Mouse (Mus musculus) midbrain, postnatal 0 days (tissue): ENCODE data around the gene Klhl3. TPM values are rescaled to one million over a fixed set of nuclear protein-coding genes. Genes with fewer than 3 reads are reported as not detected.

Source experiments
- ATAC-seq: fragments of 200-750 bp; cut with Nextera tagmentation; 2 replicates; pipeline ENCODE4 v1.8.0; 2017; ENCODE audit warnings: moderate number of reproducible peaks, mild to moderate bottlenecking, moderate TSS enrichment, moderate library complexity; ENCODE audit not compliant: low FRiP score
- DNase-seq: peaks from one replicate; pipeline ENCODE4 v3.0.0-alpha.2; 2015; ENCODE audit warnings: low spot score
- H3K27ac ChIP-seq: fragments of 300-500 bp; sonication (generic); 2 replicates; pipeline ENCODE4 v1.5.1; 2014; ENCODE audit warnings: low read depth, mild to moderate bottlenecking, low read length, mixed read lengths
- H3K27me3 ChIP-seq: fragments of 300-500 bp; sonication (generic); 2 replicates; pipeline ENCODE4 v1.6.1; 2014; ENCODE audit warnings: low read length, control low read depth, mixed read lengths; ENCODE audit not compliant: insufficient read depth
- H3K36me3 ChIP-seq: fragments of 300-500 bp; sonication (generic); 2 replicates; pipeline ENCODE4 v1.6.1; 2014; ENCODE audit warnings: low read length, control low read depth, mixed read lengths; ENCODE audit not compliant: insufficient read depth
- H3K4me1 ChIP-seq: fragments of 300-500 bp; sonication (generic); 2 replicates; pipeline ENCODE4 v1.6.1; 2014; ENCODE audit warnings: mild to moderate bottlenecking, control low read depth, antibody characterized with exemption, low read length, mixed read lengths; ENCODE audit not compliant: insufficient read depth
- H3K4me2 ChIP-seq: fragments of 300-500 bp; sonication (generic); 2 replicates; pipeline ENCODE4 v1.6.1; 2014; ENCODE audit warnings: low read depth, mild to moderate bottlenecking, low read length, mixed read lengths; ENCODE audit not compliant: poor library complexity, severe bottlenecking
- H3K4me3 ChIP-seq: fragments of 300-500 bp; sonication (generic); 2 replicates; pipeline ENCODE4 v1.5.1; 2014; ENCODE audit warnings: low read depth, mild to moderate bottlenecking, low read length, moderate library complexity
- H3K9ac ChIP-seq: fragments of 300-500 bp; sonication (generic); replicated peaks from 2 replicates; pipeline ENCODE4 v1.6.1; 2014; ENCODE audit warnings: mild to moderate bottlenecking, low read length, moderate library complexity, mixed read lengths; ENCODE audit not compliant: poor library complexity, severe bottlenecking
- H3K9me3 ChIP-seq: fragments of 300-500 bp; sonication (generic); 2 replicates; pipeline ENCODE4 v1.6.1; 2016; ENCODE audit warnings: low read length, control low read depth
- CTCF ChIP-seq: IDR thresholded peaks from 2 replicates; pipeline ENCODE4 v1.5.1; 2016; ENCODE audit warnings: antibody characterized with exemption, mild to moderate bottlenecking
- WGBS: fragments of 180-500 bp; shearing (Covaris S2); extraction: QIAGEN DNeasy Blood & Tissue Kit; methylation state at CpG from one replicate; pipeline ENCODE4 v1.1.7; 2014; 5-methylcytosine and 5-hydroxymethylcytosine counted together
- polyA plus RNA-seq: library from polyadenylated mRNA; unstranded; fragments of >200 nt; fragmentation: Nextera tagmentation; extraction: Ambion mirVana; gene quantifications from 2 replicates; pipeline ENCODE4 v1.2.1, GENCODE M21; 2015
- total RNA-seq: library from RNA; depleted of rRNA; stranded (reverse); fragments of >200 nt; gene quantifications from 2 replicates; pipeline ENCODE4 v1.2.3, GENCODE M21; 2014

Klhl3 gene
- total and polyA plus RNA-seq, 2 experiments from 2014 or later: 11.2 to 13.4 TPM

DNA sequence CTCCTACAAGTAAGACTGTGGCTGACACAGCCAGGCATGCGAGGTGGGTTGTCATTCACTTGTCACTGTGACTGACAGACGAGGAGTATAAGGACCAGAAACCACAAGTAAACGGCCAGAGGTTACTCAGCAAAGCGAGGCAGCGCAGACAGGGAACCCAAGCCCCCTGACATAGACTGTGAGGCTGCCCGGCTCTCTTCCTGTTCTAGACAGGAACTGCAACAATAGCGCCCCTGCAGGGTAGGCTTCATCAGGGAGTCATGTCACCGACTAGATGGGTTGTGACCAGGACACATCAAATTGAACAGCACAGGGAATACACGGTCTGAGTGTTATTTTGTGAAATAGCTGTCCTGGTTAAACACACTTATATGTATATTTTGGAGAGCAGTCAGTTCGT lies 93.0 kb downstream of the Klhl3 start:
- Histone ChIP-seq H3K4me2 (no peak overlapping the region), H3K4me1 (no peaks in the 10 kb centered on the region), H3K9me3 (no peaks in the 10 kb centered on the region), H3K36me3 (peaks cover 14% of the 10 kb centered on the region), H3K27me3 (no peaks in the 10 kb centered on the region), H3K9ac (no peak overlapping the region), H3K27ac (no peak overlapping the region), H3K4me3 (no peak overlapping the region)
- no peak; the same call in 1 of the 2 replicates for TF ChIP-seq CTCF
- no peak for ATAC-seq
- DNase-seq: no peak
- WGBS: 80% methylated on average over 10 of the region's 10 CpGs

DNA sequence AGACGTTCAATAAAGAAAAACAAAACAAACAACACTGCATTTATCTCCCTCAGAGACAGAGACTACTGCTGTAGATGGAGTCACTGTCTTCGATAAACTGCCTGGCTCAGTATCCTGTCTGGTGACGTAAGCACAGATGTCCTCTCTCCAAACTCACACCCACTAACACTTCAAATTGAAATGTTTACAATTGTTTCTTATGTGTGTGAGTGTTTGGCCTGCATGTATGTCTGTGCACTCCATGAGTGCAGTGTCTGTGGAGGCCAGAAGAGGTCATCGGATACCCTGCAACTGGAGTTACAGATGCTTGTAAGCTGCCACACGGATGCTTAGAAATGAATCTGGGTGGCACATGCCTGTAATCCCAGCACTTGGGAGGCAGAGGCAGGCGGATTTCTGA lies 96.1 kb downstream of the Klhl3 start:
- Histone ChIP-seq H3K27ac (no peak overlapping the region), H3K36me3 (peaks cover 14% of the 10 kb centered on the region), H3K4me1 (no peaks in the 10 kb centered on the region), H3K9ac (no peak overlapping the region), H3K27me3 (no peaks in the 10 kb centered on the region), H3K4me2 (no peak overlapping the region), H3K9me3 (no peaks in the 10 kb centered on the region), H3K4me3 (no peak overlapping the region)
- no peak for DNase-seq
- no peak for ATAC-seq
- 82% methylated on average over 6 of the region's 6 CpGs for WGBS
- TF ChIP-seq CTCF: peak; percentile 38; the same call in 1 of the 2 replicates

DNA sequence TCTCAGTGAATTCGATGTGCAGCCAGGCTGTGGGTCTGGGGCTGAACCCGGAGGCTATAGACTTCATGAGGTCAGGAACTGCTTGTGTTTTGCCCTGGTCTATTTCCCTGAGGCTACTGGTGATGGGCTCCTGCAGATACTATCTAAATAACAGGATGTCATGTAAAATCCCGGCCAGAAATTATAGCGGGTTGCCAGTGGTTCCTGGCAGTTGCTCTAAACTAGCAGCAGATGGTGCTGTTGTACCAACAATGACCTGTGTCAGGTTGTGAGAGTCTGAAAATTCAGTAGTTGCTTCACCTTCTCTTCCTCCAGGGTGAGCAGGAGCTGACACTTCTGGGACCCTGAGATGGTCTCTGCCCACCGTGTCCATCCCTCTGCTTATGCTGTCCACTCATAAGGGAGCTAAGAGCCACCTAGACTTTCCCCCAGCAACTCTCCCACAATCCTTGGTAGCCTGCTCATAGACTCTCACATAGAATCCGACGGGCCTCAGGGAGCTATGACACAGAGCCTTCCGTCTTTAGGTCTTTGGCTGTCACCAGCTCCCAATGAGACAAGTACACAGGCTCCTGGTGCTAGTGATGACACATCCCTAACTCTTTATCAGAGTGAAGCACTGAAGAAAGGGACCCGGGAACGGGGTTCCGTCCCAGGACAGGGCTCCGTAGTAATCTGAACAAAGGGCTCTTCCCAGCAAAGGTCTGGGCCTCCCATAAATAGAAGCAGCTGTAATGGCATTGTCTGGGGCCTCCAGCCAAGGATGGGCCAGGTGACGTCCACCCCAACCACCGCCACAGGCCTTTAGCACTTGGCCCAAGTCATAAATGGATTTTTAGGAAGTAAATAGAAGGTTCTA lies 101.1 kb downstream of the Klhl3 start:
- DNase-seq (peak; percentile 90), ATAC-seq (peak; percentile 59; the same call in 1 of the 2 replicates)
- 60% methylated on average over 14 of the region's 14 CpGs for WGBS

DNA sequence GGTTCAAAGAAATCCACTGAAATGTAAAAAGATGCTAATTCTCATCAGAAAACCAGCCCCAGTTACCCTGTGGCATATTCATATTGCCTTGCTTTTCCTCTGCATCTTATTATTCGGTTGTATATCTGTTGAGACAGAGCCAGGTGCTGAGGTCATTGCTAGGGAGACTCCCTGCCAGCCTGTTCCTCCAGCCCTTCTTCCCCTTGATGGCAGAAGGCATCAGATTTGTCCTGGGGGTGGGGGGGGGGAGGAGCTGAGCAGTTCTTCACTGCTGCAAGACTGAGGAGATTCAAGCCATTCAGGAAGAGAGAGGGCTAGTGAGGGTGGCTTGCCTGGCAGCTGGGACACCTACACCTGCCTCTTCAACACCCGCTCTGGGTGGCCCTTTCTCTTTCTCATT lies 101.9 kb downstream of the Klhl3 start:
- 60% methylated on average over 2 of the region's 2 CpGs for WGBS
- DNase-seq: no peak
- no peak overlapping the region for H3K4me2 ChIP-seq
- 0 out of 2 replicates have a peak overlapping the region, but pooled peaks have one; percentile 6 for H3K27ac ChIP-seq
- H3K36me3 ChIP-seq: peaks cover 17% of the 10 kb centered on the region
- no peak for TF ChIP-seq CTCF
- no peaks in the 10 kb centered on the region for H3K27me3 ChIP-seq
- no peaks in the 10 kb centered on the region for H3K4me1 ChIP-seq
- no peak for ATAC-seq
- H3K4me3 ChIP-seq: no peak overlapping the region
- no peaks in the 10 kb centered on the region for H3K9me3 ChIP-seq
- no peak overlapping the region for H3K9ac ChIP-seq

More for the DNA sequence above, 101.1 kb downstream of the Klhl3 start:
- Histone ChIP-seq H3K4me1 (no peaks in the 10 kb centered on the region), H3K4me3 (no peak overlapping the region), H3K36me3 (peaks cover 17% of the 10 kb centered on the region), H3K9ac (no peak overlapping the region), H3K27me3 (no peaks in the 10 kb centered on the region), H3K27ac (0 out of 2 replicates have a peak overlapping the region, but pooled peaks have one; percentile 6), H3K4me2 (no peak overlapping the region), H3K9me3 (no peaks in the 10 kb centered on the region)
- TF ChIP-seq CTCF: peak; percentile 92

GRCm38 (mm10) chr13:58010416-58010815 lies 103.0 kb downstream of the Klhl3 start:
- ATAC-seq (no peak), DNase-seq (no peak)
- Histone ChIP-seq H3K27me3 (no peaks in the 10 kb centered on the region), H3K9ac (no peak overlapping the region), H3K9me3 (no peaks in the 10 kb centered on the region), H3K4me1 (no peaks in the 10 kb centered on the region), H3K36me3 (peaks cover 12% of the 10 kb centered on the region; the same call in 1 of the 2 replicates), H3K4me3 (no peak overlapping the region), H3K27ac (0 out of 2 replicates have a peak overlapping the region, but pooled peaks have one; percentile 6), H3K4me2 (no peak overlapping the region)
- WGBS: 92% methylated on average over 7 of the region's 7 CpGs
- TF ChIP-seq CTCF: no peak

- 84% methylated on average over 13 of the region's 13 CpGs for WGBS
- no peaks in the 10 kb centered on the region for H3K9me3 ChIP-seq
- DNase-seq: no peak
- H3K27me3 ChIP-seq: no peaks in the 10 kb centered on the region
- H3K27ac ChIP-seq: no peak overlapping the region
- H3K4me2 ChIP-seq: no peak overlapping the region
- no peak for TF ChIP-seq CTCF
- no peak for ATAC-seq
- H3K9ac ChIP-seq: no peak overlapping the region
- no peaks in the 10 kb centered on the region for H3K4me1 ChIP-seq
- peaks cover 21% of the 10 kb centered on the region for H3K36me3 ChIP-seq
- no peak overlapping the region for H3K4me3 ChIP-seq
Measured at GRCm38 (mm10) chr13:58009275-58009674, 104.1 kb downstream of the Klhl3 start.
